Mouse (Mus musculus) hindbrain, embryonic 12.5 days (tissue): ENCODE data around the gene Fmo5. TPM values are rescaled to one million over a fixed set of nuclear protein-coding genes. Genes with fewer than 3 reads are reported as not detected.

Experiments
- ATAC-seq: fragments of 200-750 bp; cut with Nextera tagmentation; 2 replicates; pipeline ENCODE4 v1.8.0; 2017; ENCODE audit warnings: moderate TSS enrichment; ENCODE audit not compliant: low FRiP score
- H3K27ac ChIP-seq: fragments of 300-500 bp; sonication (generic); 2 replicates; pipeline ENCODE4 v1.5.1; 2016; ENCODE audit warnings: mild to moderate bottlenecking
- H3K27me3 ChIP-seq: fragments of 300-500 bp; sonication (generic); 2 replicates; pipeline ENCODE4 v1.6.1; 2016; ENCODE audit warnings: mild to moderate bottlenecking
- H3K36me3 ChIP-seq: fragments of 300-500 bp; sonication (generic); 2 replicates; pipeline ENCODE4 v1.6.1; 2016; ENCODE audit warnings: mild to moderate bottlenecking
- H3K4me1 ChIP-seq: fragments of 300-500 bp; sonication (generic); 2 replicates; pipeline ENCODE4 v1.6.1; 2016
- H3K4me2 ChIP-seq: fragments of 300-500 bp; sonication (generic); replicated peaks from 2 replicates; pipeline ENCODE4 v1.6.1; 2016; ENCODE audit warnings: mild to moderate bottlenecking
- H3K4me3 ChIP-seq: fragments of 300-500 bp; sonication (generic); 2 replicates; pipeline ENCODE4 v1.5.1; 2016; ENCODE audit warnings: mild to moderate bottlenecking
- H3K9ac ChIP-seq: fragments of 300-500 bp; sonication (generic); 2 replicates; pipeline ENCODE4 v1.6.1; 2016; ENCODE audit warnings: mild to moderate bottlenecking, moderate library complexity
- H3K9me3 ChIP-seq: fragments of 300-500 bp; sonication (generic); replicated peaks from 2 replicates; pipeline ENCODE4 v1.6.1; 2016; ENCODE audit warnings: mild to moderate bottlenecking
- WGBS: fragments of 180-500 bp; shearing (Covaris S2); methylation state at CpG from one replicate; pipeline ENCODE4 v1.1.7; 2016; 5-methylcytosine and 5-hydroxymethylcytosine counted together
- polyA plus RNA-seq: library from polyadenylated mRNA; unstranded; fragments of >200 nt; fragmentation: Nextera tagmentation; extraction: Ambion mirVana; gene quantifications from 2 replicates; pipeline ENCODE4 v1.2.1, GENCODE M21; 2016

Fmo5 gene
- polyA plus RNA-seq, 1 experiment from 2014 or later: 1.1 TPM

DNA sequence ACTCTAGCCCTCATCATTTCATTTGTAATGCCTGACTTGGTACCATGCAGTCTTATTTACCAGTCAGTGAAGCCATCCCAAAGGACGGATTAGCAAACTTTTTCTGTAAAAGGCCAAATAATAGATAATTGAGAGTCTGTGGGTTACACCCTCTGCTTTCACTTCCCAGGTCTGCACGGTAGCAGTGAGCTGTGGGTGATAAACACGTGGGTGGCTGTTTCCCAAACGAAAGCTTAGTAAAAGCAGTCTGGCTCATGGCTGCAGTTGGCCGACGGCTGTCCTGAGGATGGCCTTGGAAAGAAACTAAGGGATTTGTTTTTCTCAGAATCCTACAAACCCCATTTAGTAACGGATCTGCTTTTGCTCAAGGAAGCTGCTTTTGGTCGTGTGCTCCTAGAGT lies 32.6 kb downstream of the Fmo5 start:
- Histone ChIP-seq H3K9me3 (no peaks in the 10 kb centered on the region), H3K9ac (no peak overlapping the region), H3K4me1 (peaks cover 14% of the 10 kb centered on the region), H3K36me3 (peaks cover 28% of the 10 kb centered on the region), H3K27me3 (no peaks in the 10 kb centered on the region), H3K27ac (no peak overlapping the region), H3K4me2 (no peak overlapping the region), H3K4me3 (no peak overlapping the region)
- no peak for ATAC-seq
- WGBS: 82% methylated on average over 8 of the region's 8 CpGs

DNA sequence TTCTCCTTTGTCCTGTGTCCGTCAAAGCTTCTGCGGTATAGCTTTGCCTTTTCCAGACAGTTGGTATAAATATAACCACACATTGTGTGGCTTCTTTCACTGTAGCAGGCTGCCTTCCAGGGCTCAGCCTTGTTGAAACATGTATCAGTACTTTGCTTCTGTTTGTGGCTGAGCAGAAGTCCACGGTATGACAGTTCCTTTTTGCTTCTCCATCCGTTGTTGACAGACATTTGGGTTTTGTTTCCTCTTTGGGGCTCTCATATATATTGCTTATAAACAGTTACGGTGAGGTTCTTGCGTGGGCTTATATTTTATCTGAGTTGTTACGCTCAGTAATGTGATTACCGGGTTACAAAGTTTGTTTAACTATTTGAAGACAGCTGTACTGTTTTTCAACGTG lies 36.9 kb downstream of the Fmo5 start:
- no peaks in the 10 kb centered on the region for H3K9me3 ChIP-seq
- no peak overlapping the region for H3K9ac ChIP-seq
- peaks cover 60% of the 10 kb centered on the region for H3K36me3 ChIP-seq
- H3K4me3 ChIP-seq: no peak overlapping the region
- no peaks in the 10 kb centered on the region for H3K27me3 ChIP-seq
- WGBS: 91% methylated on average over 9 of the region's 9 CpGs
- H3K4me1 ChIP-seq: no peaks in the 10 kb centered on the region
- no peak for ATAC-seq
- H3K27ac ChIP-seq: no peak overlapping the region
- H3K4me2 ChIP-seq: no peak overlapping the region

DNA sequence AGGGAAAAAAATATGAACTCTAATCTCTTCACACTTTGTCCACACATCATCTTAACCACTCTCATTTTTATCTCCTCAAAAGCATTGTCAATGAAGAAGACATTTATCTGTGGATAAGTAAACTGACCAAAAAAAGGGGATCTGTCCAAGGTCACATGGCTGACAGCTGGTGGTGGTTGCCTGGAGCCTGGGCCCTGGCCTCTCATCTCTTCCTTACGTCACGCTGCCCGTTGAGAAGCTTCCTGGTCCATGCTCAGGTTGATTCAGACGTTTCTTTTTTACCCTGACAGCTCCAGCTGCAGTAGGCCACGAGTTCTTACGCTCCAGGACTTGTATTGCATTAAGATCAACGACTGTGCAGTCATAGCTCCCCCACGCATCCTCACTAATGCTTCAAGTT lies 37.5 kb downstream of the Fmo5 start:
- ATAC-seq: no peak
- Histone ChIP-seq H3K36me3 (peaks cover 65% of the 10 kb centered on the region), H3K9ac (no peak overlapping the region), H3K4me2 (no peak overlapping the region), H3K4me3 (no peak overlapping the region), H3K27me3 (no peaks in the 10 kb centered on the region), H3K9me3 (no peaks in the 10 kb centered on the region), H3K4me1 (no peaks in the 10 kb centered on the region), H3K27ac (no peak overlapping the region)
- WGBS: 83% methylated on average over 8 of the region's 8 CpGs

DNA sequence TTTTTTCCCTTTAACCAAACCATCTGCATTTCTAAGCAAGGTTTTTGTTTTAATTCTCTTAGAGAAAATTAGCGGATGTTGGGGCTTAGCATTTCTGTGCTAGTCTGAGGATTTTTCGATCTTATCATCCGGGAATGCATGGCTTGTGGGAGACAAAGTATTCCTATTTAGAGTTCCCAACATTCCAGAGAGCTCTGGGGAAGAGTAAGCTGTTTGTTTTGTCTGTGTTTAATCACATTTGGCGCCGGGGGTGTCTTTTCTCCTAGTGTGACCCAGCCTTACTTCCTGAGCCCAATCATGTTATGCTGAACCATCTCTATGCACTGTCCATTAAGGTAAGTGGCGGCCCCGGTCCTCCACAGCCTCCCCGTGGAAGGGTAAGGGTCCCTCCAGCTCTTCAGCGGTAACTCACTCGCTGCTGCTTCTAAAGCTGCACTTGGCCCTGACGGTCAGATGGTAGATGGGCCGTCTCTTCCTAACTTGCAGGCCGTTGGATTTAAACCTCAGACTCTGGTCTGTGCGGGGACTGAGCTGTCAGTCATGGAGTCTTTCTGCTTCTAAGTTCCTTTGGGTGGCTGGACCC lies 38.6 kb downstream of the Fmo5 start:
- no peaks in the 10 kb centered on the region for H3K27me3 ChIP-seq
- H3K36me3 ChIP-seq: peaks cover 75% of the 10 kb centered on the region
- no peaks in the 10 kb centered on the region for H3K9me3 ChIP-seq
- no peak for ATAC-seq
- no peak overlapping the region for H3K4me3 ChIP-seq
- no peaks in the 10 kb centered on the region for H3K4me1 ChIP-seq
- no peak overlapping the region for H3K4me2 ChIP-seq
- WGBS: 79% methylated on average over 14 of the region's 14 CpGs
- H3K27ac ChIP-seq: no peak overlapping the region
- H3K9ac ChIP-seq: no peak overlapping the region

DNA sequence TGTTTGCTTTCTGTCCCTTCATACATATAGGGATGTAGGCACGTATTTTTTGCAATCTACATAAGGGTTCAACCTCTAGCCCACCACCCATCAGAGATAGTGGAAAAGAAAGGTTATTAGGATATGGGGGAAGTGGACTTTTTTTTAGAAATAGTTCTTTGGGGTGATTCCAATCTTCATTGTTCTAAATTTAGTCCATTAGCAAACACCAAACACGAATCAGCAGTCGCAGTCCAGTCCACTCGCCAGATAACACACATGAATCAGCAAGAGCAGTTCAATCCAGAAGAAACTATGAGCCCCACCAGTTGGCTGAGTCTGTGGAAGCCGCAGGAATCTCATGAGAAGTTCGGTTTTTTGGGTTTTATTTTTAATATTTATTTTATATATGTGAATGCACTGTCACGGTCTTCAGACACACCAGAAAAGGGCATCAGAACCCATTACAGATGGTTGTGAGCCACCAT lies 46.1 kb downstream of the Fmo5 start, which contains the start of gene Gm17651:
TSS of gene Gm17651 (minus strand) at position 51 of the 467 bp plus-strand sequence.
- H3K4me2 ChIP-seq: no peak within 1 kb of the TSS
- H3K27ac ChIP-seq: no peak within 1 kb of the TSS
- H3K9me3 ChIP-seq: no peaks in the 10 kb centered on the region
- H3K27me3 ChIP-seq: no peaks in the 10 kb centered on the region
- 91% methylated on average over 7 of the region's 7 CpGs for WGBS
- no peak for ATAC-seq
- H3K9ac ChIP-seq: no peak within 1 kb of the TSS
- H3K4me1 ChIP-seq: no peaks in the 10 kb centered on the region
- no peak within 1 kb of the TSS for H3K4me3 ChIP-seq
- peaks cover 24% of the 10 kb centered on the region for H3K36me3 ChIP-seq

DNA sequence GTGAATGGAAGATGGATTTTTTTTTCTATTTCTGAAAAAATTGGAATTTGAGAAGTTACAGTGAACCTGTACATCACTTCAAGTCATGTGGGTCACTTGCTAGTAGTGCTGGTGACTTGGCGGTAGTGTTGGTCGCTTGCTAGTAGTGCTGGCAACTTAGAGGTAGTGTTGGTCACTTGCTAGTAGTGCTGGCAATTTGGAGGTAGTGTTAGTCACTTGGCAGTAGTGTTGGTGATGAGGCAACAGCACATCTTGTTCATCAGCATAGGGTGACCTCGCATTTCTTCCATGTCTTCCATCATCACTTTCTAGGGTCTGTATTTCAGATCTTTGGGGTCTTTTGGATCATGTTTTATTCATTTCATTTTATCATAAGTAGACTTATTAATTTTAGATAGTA lies 47.5 kb downstream of the Fmo5 start:
- Histone ChIP-seq H3K9me3 (no peaks in the 10 kb centered on the region), H3K27me3 (no peaks in the 10 kb centered on the region), H3K27ac (no peak overlapping the region), H3K36me3 (peaks cover 13% of the 10 kb centered on the region), H3K4me1 (0 out of 2 replicates have a peak, but pooled peaks cover 3% of the 10 kb centered on the region), H3K9ac (no peak overlapping the region), H3K4me2 (no peak overlapping the region), H3K4me3 (no peak overlapping the region)
- no peak for ATAC-seq
- 96% methylated on average over 3 of the region's 3 CpGs for WGBS

DNA sequence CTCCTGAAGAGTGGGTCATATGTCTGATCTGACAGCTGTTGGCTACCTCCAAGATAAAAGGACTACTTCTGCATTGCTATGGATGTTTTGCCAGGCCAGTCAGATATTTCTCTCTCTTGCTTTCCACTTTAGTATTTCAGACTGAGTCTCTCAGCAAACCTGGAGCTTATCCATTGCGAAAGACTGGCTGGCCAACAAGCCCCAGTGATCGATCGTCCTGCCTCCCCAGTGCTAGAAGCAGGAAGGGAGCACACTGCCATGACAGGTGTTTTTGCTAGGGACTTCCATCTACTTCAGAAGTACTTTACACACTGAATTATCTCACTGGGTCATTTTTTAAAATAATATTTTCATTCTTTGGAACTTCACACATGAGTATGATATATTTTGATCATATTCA lies 49.8 kb downstream of the Fmo5 start:
- H3K4me2 ChIP-seq: no peak overlapping the region
- no peak overlapping the region for H3K9ac ChIP-seq
- H3K4me3 ChIP-seq: no peak overlapping the region
- peaks cover 6% of the 10 kb centered on the region for H3K27me3 ChIP-seq
- no peak overlapping the region for H3K27ac ChIP-seq
- no peak for ATAC-seq
- peaks cover 12% of the 10 kb centered on the region for H3K4me1 ChIP-seq
- 92% methylated on average over 3 of the region's 3 CpGs for WGBS
- no peaks in the 10 kb centered on the region for H3K9me3 ChIP-seq
- no peaks in the 10 kb centered on the region for H3K36me3 ChIP-seq

DNA sequence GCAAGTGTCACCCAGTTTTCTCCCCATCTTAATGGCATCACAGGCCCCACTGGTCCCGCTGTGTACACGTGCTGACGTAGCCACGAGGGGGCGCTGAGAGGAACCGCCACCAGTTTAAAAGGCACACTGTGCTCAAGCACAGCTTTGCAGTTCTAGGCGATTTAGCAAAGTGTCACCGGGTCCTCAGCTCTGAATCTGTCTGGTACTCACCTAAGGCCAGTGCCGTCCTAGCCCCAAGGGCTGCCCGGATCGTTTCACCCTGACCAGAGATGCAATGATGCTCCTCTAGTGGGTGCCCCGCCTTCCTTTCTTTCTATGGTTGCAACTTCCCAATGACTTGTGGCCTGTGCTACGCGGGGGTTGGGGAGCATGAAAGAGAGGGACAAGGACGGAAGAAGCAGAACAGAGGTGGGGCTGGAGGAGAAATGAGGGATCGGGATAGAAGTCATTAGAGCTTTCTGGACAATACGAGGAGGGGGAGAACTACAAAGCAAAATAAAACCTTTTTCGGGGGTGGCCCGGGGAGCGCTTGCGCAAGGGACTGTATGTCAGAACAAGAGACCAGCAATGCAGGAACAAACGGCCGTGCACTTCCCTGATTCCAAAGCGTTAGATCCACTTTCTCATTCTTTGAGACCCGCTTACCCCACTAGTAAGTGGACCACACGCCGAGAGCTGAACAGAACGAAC lies 52.2 kb downstream of the Fmo5 start:
- WGBS: 3% methylated on average over 28 of the region's 28 CpGs
- Histone ChIP-seq H3K4me1 (peaks cover 16% of the 10 kb centered on the region), H3K4me2 (peak overlapping the region; percentile 76), H3K36me3 (no peaks in the 10 kb centered on the region), H3K27ac (no peak overlapping the region), H3K4me3 (peak overlapping the region; percentile 36), H3K9ac (peak overlapping the region; percentile 62), H3K27me3 (peaks cover 19% of the 10 kb centered on the region), H3K9me3 (no peaks in the 10 kb centered on the region)
- ATAC-seq: peak; percentile 81

DNA sequence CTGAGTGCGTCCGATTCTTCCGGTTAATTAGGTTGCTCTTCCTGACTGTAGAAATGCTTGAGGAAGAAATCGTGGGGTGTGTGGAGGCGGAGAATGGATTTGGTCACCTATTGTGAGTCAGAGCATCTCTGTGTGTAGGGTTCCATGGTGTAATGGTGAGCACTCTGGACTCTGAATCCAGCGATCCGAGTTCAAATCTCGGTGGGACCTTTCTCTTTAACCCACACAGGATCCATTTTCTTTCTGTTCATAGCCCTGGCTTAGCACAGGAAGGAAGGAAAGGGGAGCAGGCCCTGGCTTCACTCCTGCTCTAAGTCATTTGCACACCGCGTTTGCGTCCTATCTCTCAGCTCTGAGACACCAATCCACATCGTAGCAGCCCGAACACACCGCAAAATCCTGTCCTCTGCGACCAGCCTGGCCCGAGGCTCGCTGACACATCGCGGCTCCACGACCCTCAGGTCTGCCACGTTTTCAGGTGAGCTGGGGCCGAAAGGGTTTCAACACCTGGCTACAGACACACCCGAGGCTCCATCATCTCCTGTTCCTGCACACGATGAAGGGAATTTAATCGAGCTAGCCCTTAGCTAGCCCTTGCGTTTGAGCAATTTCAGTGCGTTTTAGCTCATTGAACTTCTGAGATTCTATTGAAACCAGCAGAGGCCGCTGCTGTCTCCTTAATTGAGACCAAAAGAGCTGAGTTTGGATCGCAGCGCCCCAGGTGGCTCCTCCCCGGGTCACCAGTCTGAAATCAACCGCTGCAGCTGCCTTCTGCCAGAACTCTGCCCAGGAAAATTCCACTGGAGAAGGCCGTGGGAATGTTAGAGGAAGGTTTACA lies 52.9 kb downstream of the Fmo5 start:
- H3K4me1 ChIP-seq: peaks cover 16% of the 10 kb centered on the region
- WGBS: 1% methylated on average over 33 of the region's 33 CpGs
- peak overlapping the region; percentile 76 for H3K4me2 ChIP-seq
- H3K36me3 ChIP-seq: no peaks in the 10 kb centered on the region
- peak overlapping the region; percentile 62 for H3K9ac ChIP-seq
- H3K4me3 ChIP-seq: peak overlapping the region; percentile 36
- H3K27me3 ChIP-seq: peaks cover 19% of the 10 kb centered on the region
- H3K9me3 ChIP-seq: no peaks in the 10 kb centered on the region
- peak; percentile 38 for ATAC-seq
- no peak overlapping the region for H3K27ac ChIP-seq

DNA sequence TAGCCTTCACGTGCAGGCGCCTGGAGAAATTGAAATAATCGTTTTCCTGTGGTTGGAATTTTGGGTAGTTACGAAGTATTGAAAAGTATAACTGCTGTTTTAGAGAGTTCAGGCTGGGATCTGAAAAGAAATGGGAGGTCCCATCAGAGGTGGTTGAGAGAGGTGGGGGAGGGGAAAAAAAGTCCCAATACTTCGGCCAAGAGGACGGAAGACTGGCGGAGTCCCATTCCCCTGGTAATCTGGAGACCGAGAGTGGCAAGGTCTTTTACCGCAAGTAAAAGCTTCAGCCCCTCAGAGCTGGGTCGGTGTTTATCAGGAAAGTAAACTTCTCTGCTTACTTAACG lies 53.5 kb downstream of the Fmo5 start:
- Histone ChIP-seq H3K4me2 (peak overlapping the region; percentile 76), H3K4me1 (peaks cover 16% of the 10 kb centered on the region), H3K27me3 (peaks cover 19% of the 10 kb centered on the region), H3K9me3 (no peaks in the 10 kb centered on the region), H3K9ac (no peak overlapping the region), H3K4me3 (peak overlapping the region; percentile 36), H3K27ac (no peak overlapping the region), H3K36me3 (no peaks in the 10 kb centered on the region)
- peak; percentile 9; the same call in 1 of the 2 replicates for ATAC-seq
- 6% methylated on average over 11 of the region's 11 CpGs for WGBS

DNA sequence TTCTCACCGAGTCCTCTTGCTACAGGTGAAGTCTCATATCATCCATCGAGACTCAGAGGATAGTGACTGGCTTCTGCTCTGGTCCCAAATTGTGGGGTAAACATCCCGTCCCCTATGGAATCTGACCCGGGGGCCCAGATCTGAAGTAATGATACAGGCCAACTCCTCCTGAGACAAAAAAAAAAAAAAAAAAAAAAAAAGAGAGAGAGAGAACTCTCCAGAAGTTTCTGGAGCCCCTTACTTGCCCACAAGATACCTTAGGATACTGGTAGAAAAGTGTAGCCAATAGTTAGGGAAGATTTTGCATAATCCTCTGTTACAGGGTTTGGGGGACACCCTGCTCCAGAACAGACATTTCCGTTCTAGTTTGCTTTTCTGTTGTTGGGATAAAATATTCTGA lies 54.0 kb downstream of the Fmo5 start:
- Histone ChIP-seq H3K4me3 (no peak overlapping the region), H3K9me3 (no peaks in the 10 kb centered on the region), H3K4me2 (peak overlapping the region; percentile 76; the same call in 1 of the 2 replicates), H3K27me3 (peaks cover 19% of the 10 kb centered on the region), H3K4me1 (peaks cover 16% of the 10 kb centered on the region), H3K27ac (no peak overlapping the region), H3K36me3 (no peaks in the 10 kb centered on the region), H3K9ac (no peak overlapping the region)
- no peak for ATAC-seq
- 25% methylated on average over 5 of the region's 5 CpGs for WGBS

DNA sequence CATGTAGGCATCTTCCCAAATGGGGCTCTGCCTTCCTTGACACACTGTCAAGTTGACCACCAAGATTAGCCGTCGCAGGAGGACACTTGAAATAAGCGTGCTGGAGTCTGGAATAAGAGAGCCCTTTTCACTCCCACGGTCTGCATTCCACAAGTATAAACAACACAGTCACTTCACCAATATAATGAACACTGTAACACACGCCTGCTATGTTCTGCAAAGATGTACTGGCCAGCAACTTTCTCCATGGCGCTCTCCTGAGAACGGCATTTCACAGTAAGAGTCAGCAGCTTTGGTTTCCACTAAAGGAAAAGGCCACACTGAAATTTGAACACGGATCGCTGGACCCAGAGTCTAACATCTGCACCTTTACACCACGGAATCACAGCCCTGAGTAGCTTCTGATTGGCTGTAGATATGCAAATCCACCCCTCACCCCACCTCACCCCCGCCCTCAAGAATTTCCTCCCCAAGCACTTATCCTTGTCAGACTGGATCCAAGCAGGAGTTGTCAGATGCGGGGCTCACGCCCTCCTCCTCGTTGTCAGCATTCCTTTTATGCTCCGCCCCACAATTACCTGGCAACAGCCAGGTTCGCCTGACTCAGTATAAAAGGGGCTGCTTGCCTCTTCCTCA lies 55.1 kb downstream of the Fmo5 start:
- no peaks in the 10 kb centered on the region for H3K36me3 ChIP-seq
- no peak overlapping the region for H3K9ac ChIP-seq
- peak overlapping the region; percentile 29 for H3K4me2 ChIP-seq
- no peak for ATAC-seq
- H3K27ac ChIP-seq: no peak overlapping the region
- no peaks in the 10 kb centered on the region for H3K9me3 ChIP-seq
- H3K27me3 ChIP-seq: peaks cover 19% of the 10 kb centered on the region
- H3K4me1 ChIP-seq: peaks cover 16% of the 10 kb centered on the region
- 7% methylated on average over 15 of the region's 16 CpGs for WGBS
- no peak overlapping the region for H3K4me3 ChIP-seq
